Mouse (Mus musculus): Measurements from ENCODE around the gene Col5a1.

DNA sequence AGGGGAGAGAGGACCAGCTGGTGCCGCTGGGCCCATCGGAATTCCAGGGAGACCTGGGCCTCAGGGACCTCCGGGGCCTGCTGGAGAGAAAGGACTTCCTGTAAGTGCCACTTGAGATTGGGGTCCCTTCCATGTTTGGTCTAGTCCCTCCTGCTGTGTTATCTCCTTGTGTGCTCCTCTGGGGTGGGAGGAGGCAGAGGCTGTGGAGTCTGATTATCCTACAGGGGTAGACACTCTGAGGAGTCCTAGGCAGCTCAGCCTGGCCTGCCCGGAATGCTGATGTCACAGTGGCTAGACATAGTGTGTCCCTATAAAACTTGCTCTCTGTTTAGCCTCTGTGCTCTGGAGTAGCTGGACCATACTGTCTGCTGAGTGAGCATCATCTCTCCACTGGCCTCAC lies 119.0 kb downstream of the Col5a1 start:
- TF ChIP-seq POLR2A (IDR thresholded peaks at IDR 0.05; ENCODE audit: insufficient read depth, low read depth, low read length) (no peak), CTCF (IDR thresholded peaks at IDR 0.05; ENCODE audit: insufficient read depth, low read depth, low read length) (no peak)

Data from olfactory bulb, adult 2 months (tissue).